8 mouse cellular contexts compared by ENCODE assay signal in genomic region chr6:146079261-146079660, GRCm38 (mm10).
DNase-seq lines count a peak whose midpoint lies in the region; ATAC-seq and TF ChIP-seq lines count a peak whose summit lies in the region.

No protein-coding gene starts in this region.

- no peak overlapping the region for H3K27ac ChIP-seq in hindbrain, embryonic 11.5 days (ENCODE audit: low read depth, low read length)
- H3K27ac ChIP-seq in hindbrain, embryonic 12.5 days, result no peak overlapping the region; the same call in 1 of the 2 replicates
- no peak overlapping the region for H3K27ac ChIP-seq in cerebellum, adult 2 months (ENCODE audit: insufficient read depth, low read length)
- H3K27ac ChIP-seq in hindbrain, postnatal 0 days, result no peak overlapping the region

- H3K27me3 ChIP-seq in hindbrain, embryonic 11.5 days (ENCODE audit: control insufficient read depth, insufficient read depth, low read length), result no peaks in the 10 kb centered on the region
- H3K27me3 ChIP-seq in hindbrain, embryonic 12.5 days, result no peaks in the 10 kb centered on the region
- no peaks in the 10 kb centered on the region for H3K27me3 ChIP-seq in cerebellum, adult 2 months (ENCODE audit: control insufficient read depth, insufficient read depth, low read length)
- no peaks in the 10 kb centered on the region for H3K27me3 ChIP-seq in hindbrain, postnatal 0 days (ENCODE audit: insufficient read depth, low read length)

- DNase-seq in hindbrain, embryonic 11.5 days (ENCODE audit: low spot score), result peak; percentile 86
- DNase-seq in cerebellum, adult 2 months, result peak; percentile 59 to 66
- peak; percentile 51 to 74 for DNase-seq in frontal cortex, postnatal 25 days (ENCODE audit: low spot score in 2 of 2)
- DNase-seq in hindbrain, postnatal 0 days (ENCODE audit: low spot score), result peak; percentile 87
- peak; percentile 74 to 79 for DNase-seq in left cerebral cortex, postnatal 14 days (ENCODE audit: low spot score in 2 of 2)
- DNase-seq in monocyte, adult 2 months (ENCODE audit: low read depth in 1 of 2, low spot score in 2 of 2), result peak; percentile 55 to 69
- DNase-seq in telencephalon, adult 2 months (ENCODE audit: low read depth, low spot score), result peak; percentile 54

- H3K9ac ChIP-seq in hindbrain, embryonic 11.5 days (ENCODE audit: low read depth, low read length), result no peak overlapping the region
- no peak overlapping the region for H3K9ac ChIP-seq in hindbrain, embryonic 12.5 days
- no peak overlapping the region for H3K9ac ChIP-seq in hindbrain, postnatal 0 days (replicated peaks; ENCODE audit: low read length)

- H3K4me3 ChIP-seq in hindbrain, embryonic 11.5 days (ENCODE audit: low read depth, low read length), result no peak overlapping the region
- no peak overlapping the region for H3K4me3 ChIP-seq in hindbrain, embryonic 12.5 days
- H3K4me3 ChIP-seq in cerebellum, adult 2 months (replicated peaks; ENCODE audit: insufficient read depth, low read depth, low read length), result no peak overlapping the region
- H3K4me3 ChIP-seq in hindbrain, postnatal 0 days (ENCODE audit: low read length), result no peak overlapping the region

- no peaks in the 10 kb centered on the region for H3K36me3 ChIP-seq in hindbrain, embryonic 11.5 days (ENCODE audit: control insufficient read depth, insufficient read depth, low read length)
- H3K36me3 ChIP-seq in hindbrain, embryonic 12.5 days, result no peaks in the 10 kb centered on the region
- H3K36me3 ChIP-seq in hindbrain, postnatal 0 days (ENCODE audit: insufficient read depth, low read length), result no peaks in the 10 kb centered on the region

- H3K9me3 ChIP-seq in hindbrain, embryonic 11.5 days (ENCODE audit: control insufficient read depth, low read length), result no peaks in the 10 kb centered on the region
- H3K9me3 ChIP-seq in hindbrain, embryonic 12.5 days (replicated peaks), result no peaks in the 10 kb centered on the region
- H3K9me3 ChIP-seq in hindbrain, postnatal 0 days (ENCODE audit: low read length), result no peaks in the 10 kb centered on the region

- H3K4me1 ChIP-seq in hindbrain, embryonic 11.5 days (replicated peaks; ENCODE audit: control insufficient read depth, insufficient read depth, low read length), result 0 out of 2 replicates have a peak, but pooled peaks cover 2% of the 10 kb centered on the region
- peaks cover 15% of the 10 kb centered on the region for H3K4me1 ChIP-seq in hindbrain, embryonic 12.5 days
- no peaks in the 10 kb centered on the region for H3K4me1 ChIP-seq in cerebellum, adult 2 months (ENCODE audit: control insufficient read depth, insufficient read depth, low read length)
- no peaks in the 10 kb centered on the region for H3K4me1 ChIP-seq in hindbrain, postnatal 0 days (ENCODE audit: insufficient read depth, low read length)

- peak; percentile 52; the same call in 1 of the 2 replicates for TF ChIP-seq CTCF in cerebellum, adult 2 months (IDR thresholded peaks at IDR 0.05; ENCODE audit: borderline replicate concordance, insufficient read depth, low read depth, low read length)
- peak; percentile 79 for TF ChIP-seq CTCF in hindbrain, postnatal 0 days (IDR thresholded peaks at IDR 0.05; ENCODE audit: low read depth)

- ATAC-seq in hindbrain, embryonic 11.5 days (ENCODE audit: low FRiP score), result peak; percentile 43; the same call in 1 of the 2 replicates
- ATAC-seq in hindbrain, embryonic 12.5 days (ENCODE audit: low FRiP score), result no peak
- peak; percentile 70 for ATAC-seq in hindbrain, postnatal 0 days

- no peak overlapping the region for H3K4me2 ChIP-seq in hindbrain, embryonic 11.5 days (replicated peaks; ENCODE audit: low read depth, low read length)
- no peak overlapping the region for H3K4me2 ChIP-seq in hindbrain, embryonic 12.5 days (replicated peaks)
- no peak overlapping the region for H3K4me2 ChIP-seq in hindbrain, postnatal 0 days (ENCODE audit: low read depth, low read length)

- TF ChIP-seq POLR2A in cerebellum, adult 2 months (IDR thresholded peaks at IDR 0.05; ENCODE audit: borderline replicate concordance, insufficient read depth, low read length), result no peak

- intact Hi-C loops in left cerebral cortex, postnatal 14 days (cut with DNase I), result no loop called here

- WGBS in hindbrain, embryonic 11.5 days, result 55% methylated on average over 5 of the region's 5 CpGs
- WGBS in hindbrain, embryonic 12.5 days, result 55% methylated on average over 5 of the region's 5 CpGs
- WGBS in cerebellum, adult 2 months, result 42% methylated on average over 5 of the region's 5 CpGs
- 42% methylated on average over 5 of the region's 5 CpGs for WGBS in hindbrain, postnatal 0 days
